Mouse (Mus musculus) kidney, embryonic 16.5 days (tissue): ENCODE results near the gene 4930596D02Rik. TPM values are rescaled to one million over a fixed set of nuclear protein-coding genes. Genes with fewer than 3 reads are reported as not detected.

Source experiments
- ATAC-seq: fragments of 200-750 bp; cut with Nextera tagmentation; 2 replicates; pipeline ENCODE4 v1.8.0; 2017; ENCODE audit warnings: moderate TSS enrichment; ENCODE audit not compliant: low FRiP score, low TSS enrichment
- H3K27ac ChIP-seq: fragments of 300-500 bp; sonication (generic); 2 replicates; pipeline ENCODE4 v1.5.1; 2014; ENCODE audit warnings: low read length
- H3K27me3 ChIP-seq: fragments of 300-500 bp; sonication (generic); 2 replicates; pipeline ENCODE4 v1.6.1; 2014; ENCODE audit warnings: low read length, control low read depth, mixed read lengths; ENCODE audit not compliant: insufficient read depth
- H3K36me3 ChIP-seq: fragments of 300-500 bp; sonication (generic); 2 replicates; pipeline ENCODE4 v1.6.1; 2014; ENCODE audit warnings: low read length, control low read depth, mixed read lengths; ENCODE audit not compliant: insufficient read depth
- H3K4me1 ChIP-seq: fragments of 300-500 bp; sonication (generic); 2 replicates; pipeline ENCODE4 v1.6.1; 2014; ENCODE audit warnings: low read length, control low read depth, mixed read lengths; ENCODE audit not compliant: insufficient read depth
- H3K4me2 ChIP-seq: fragments of 300-500 bp; sonication (generic); replicated peaks from 2 replicates; pipeline ENCODE4 v1.6.1; 2014; ENCODE audit warnings: low read depth, low read length
- H3K4me3 ChIP-seq: fragments of 300-500 bp; sonication (generic); 2 replicates; pipeline ENCODE4 v1.5.1; 2014; ENCODE audit warnings: mild to moderate bottlenecking, low read length
- H3K9ac ChIP-seq: fragments of 300-500 bp; sonication (generic); replicated peaks from 2 replicates; pipeline ENCODE4 v1.6.1; 2014; ENCODE audit warnings: low read length
- H3K9me3 ChIP-seq: fragments of 300-500 bp; sonication (generic); 2 replicates; pipeline ENCODE4 v1.6.1; 2016; ENCODE audit warnings: low read length, control low read depth
- WGBS: fragments of 180-500 bp; shearing (Covaris S2); extraction: QIAGEN DNeasy Blood & Tissue Kit; methylation state at CpG from one replicate; pipeline ENCODE4 v1.1.7; 2014; 5-methylcytosine and 5-hydroxymethylcytosine counted together
- polyA plus RNA-seq: library from polyadenylated mRNA; unstranded; fragments of >200 nt; fragmentation: Nextera tagmentation; extraction: Ambion mirVana; gene quantifications from 2 replicates; pipeline ENCODE4 v1.2.1, GENCODE M21; 2015

Gene 4930596D02Rik
- not detected in 2 replicates for polyA plus RNA-seq

DNA sequence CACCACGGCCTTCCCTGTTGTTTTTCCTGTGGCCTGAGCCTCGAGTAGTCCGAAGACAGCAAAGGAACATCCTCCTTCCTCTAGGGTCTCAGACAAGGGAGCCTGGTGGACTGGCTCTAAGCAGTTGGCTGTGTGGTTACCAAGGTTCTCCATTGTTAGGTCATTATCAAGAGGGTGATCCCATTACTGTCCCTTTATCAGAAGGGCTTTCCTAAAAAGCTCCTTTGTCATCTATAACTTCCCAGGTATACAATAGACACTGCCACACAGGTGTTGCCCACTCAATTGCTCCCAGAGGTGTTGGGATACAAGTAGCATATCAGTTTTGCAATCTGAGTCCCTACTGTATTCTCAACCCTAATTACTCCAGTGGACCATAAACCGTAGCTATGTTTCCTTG is at the start of gene 4930596D02Rik:
Gene 4930596D02Rik, minus strand, starts transcription at position 101 of the 400 bp plus-strand sequence.
- no peak within 1 kb of the TSS for H3K4me3 ChIP-seq
- no peak for ATAC-seq
- WGBS = 68% methylated on average over 4 of the region's 4 CpGs

DNA sequence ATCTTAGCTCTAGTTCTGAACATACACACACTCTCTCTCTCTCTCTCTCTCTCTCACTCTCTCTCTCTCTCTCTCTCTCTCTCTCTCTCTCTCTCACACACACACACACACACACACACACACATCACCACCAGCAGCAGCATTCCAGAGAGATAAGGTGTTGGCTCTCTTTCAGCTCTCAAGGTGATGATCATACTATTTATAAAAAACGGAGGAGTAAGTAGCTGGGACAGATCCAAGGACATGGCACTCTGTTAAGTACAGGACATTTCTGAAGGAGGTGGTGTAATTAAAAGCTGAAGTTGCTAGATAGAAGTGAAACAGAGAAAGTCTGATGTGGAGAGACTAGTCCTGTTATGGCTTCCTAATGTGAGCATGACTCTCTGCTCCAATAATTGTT is 41.5 kb upstream of the 4930596D02Rik start:
- no peak for ATAC-seq
- H3K27me3 ChIP-seq = no peaks in the 10 kb centered on the region
- 68% methylated on average over 1 of the region's 1 CpGs for WGBS
- no peak overlapping the region for H3K27ac ChIP-seq
- H3K36me3 ChIP-seq = no peaks in the 10 kb centered on the region
- H3K4me2 ChIP-seq = no peak overlapping the region
- no peak overlapping the region for H3K9ac ChIP-seq
- H3K4me1 ChIP-seq = no peaks in the 10 kb centered on the region
- H3K9me3 ChIP-seq = no peaks in the 10 kb centered on the region
- H3K4me3 ChIP-seq = no peak overlapping the region

More for the DNA sequence above, at the start of gene 4930596D02Rik:
- Histone ChIP-seq H3K4me2 (no peak within 1 kb of the TSS), H3K4me1 (no peaks in the 10 kb centered on the region), H3K9ac (no peak within 1 kb of the TSS), H3K9me3 (no peaks in the 10 kb centered on the region), H3K36me3 (no peaks in the 10 kb centered on the region), H3K27ac (no peak within 1 kb of the TSS), H3K27me3 (no peaks in the 10 kb centered on the region)

DNA sequence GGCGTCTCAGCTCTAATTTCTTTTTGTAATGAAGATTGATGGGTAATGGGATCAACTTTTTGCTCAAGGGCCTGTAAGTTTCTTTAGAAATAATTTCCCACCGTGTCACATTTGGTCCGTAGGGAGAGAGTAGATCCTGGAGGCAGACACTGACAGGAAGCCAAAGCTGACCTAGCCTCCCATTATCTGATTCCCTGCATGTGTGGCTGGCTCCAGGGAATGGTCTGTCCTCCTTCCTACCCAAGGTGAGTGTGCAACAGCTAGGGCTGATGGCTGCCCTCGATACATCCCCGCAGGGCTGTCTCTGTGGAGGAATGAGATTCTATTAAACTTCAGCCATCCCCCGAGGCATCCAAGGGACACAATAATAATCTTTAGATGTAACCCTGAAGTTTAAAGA is 33.5 kb upstream of the 4930596D02Rik start:
- no peak for ATAC-seq
- no peak overlapping the region for H3K4me3 ChIP-seq
- no peaks in the 10 kb centered on the region for H3K9me3 ChIP-seq
- no peaks in the 10 kb centered on the region for H3K36me3 ChIP-seq
- no peak overlapping the region for H3K4me2 ChIP-seq
- no peak overlapping the region for H3K9ac ChIP-seq
- 41% methylated on average over 6 of the region's 6 CpGs for WGBS
- no peaks in the 10 kb centered on the region for H3K27me3 ChIP-seq
- H3K27ac ChIP-seq = no peak overlapping the region
- no peaks in the 10 kb centered on the region for H3K4me1 ChIP-seq

GRCm38 (mm10) chr14:35842111-35842721 is 30.4 kb upstream of the 4930596D02Rik start:
- Histone ChIP-seq H3K4me3 (no peak overlapping the region), H3K27me3 (no peaks in the 10 kb centered on the region), H3K36me3 (no peaks in the 10 kb centered on the region), H3K9me3 (no peaks in the 10 kb centered on the region), H3K4me2 (no peak overlapping the region), H3K4me1 (no peaks in the 10 kb centered on the region), H3K27ac (no peak overlapping the region), H3K9ac (no peak overlapping the region)
- WGBS = 68% methylated on average over 7 of the region's 7 CpGs
- ATAC-seq = no peak

DNA sequence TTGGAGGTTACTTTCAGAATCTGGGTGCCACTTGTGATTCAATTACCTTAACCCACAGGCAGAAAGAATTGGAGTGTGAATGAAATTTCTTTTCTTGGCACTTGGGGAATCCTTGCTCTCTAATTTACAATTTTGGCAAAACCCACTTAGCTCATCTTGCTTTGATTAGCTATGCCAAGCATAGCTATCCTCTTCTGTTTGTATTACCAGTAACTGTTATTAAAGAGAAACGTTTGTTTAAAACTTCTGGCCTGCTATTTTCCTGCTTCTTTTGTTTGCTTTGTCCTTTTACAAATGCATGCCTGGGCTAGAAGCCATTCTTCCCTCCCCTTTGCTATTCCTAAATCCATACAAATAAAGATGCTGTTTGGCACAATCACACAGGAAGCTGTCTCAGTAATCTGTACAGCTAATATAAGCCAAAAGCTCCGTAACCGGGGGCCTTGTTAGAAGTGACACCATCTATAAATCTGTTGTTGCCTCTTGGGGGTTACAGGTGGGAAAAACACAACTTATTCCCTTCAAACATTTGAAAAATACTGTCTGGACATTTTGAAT is 19.0 kb downstream of the 4930596D02Rik start:
- H3K27ac ChIP-seq = no peak overlapping the region
- no peak overlapping the region for H3K4me3 ChIP-seq
- no peaks in the 10 kb centered on the region for H3K36me3 ChIP-seq
- no peaks in the 10 kb centered on the region for H3K9me3 ChIP-seq
- no peak for ATAC-seq
- 50% methylated on average over 3 of the region's 3 CpGs for WGBS
- no peak overlapping the region for H3K4me2 ChIP-seq
- no peaks in the 10 kb centered on the region for H3K4me1 ChIP-seq
- H3K9ac ChIP-seq = no peak overlapping the region
- no peaks in the 10 kb centered on the region for H3K27me3 ChIP-seq

DNA sequence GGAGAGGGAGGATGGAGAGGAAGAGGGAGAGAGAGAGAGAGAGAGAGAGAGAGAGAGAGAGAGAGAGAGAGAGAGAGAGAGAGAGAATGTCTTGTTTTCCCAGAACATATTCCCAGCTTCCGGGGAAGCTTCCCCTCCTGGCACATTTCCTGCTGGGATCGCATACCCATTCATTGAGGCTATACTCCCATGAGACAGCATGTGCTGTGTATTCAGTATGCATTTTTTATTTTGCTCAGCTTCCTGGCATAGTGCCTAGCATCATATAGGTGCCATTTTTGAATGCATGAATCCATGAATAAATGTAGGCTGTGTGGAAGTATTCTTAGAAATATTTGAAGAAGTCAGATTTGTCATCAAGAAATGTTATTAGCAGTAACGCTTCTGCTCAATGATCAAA is 31.7 kb downstream of the 4930596D02Rik start:
- H3K4me3 ChIP-seq = no peak overlapping the region
- no peak overlapping the region for H3K4me2 ChIP-seq
- no peaks in the 10 kb centered on the region for H3K4me1 ChIP-seq
- H3K9me3 ChIP-seq = no peaks in the 10 kb centered on the region
- no peaks in the 10 kb centered on the region for H3K36me3 ChIP-seq
- WGBS = 87% methylated on average over 3 of the region's 3 CpGs
- H3K27me3 ChIP-seq = no peaks in the 10 kb centered on the region
- H3K9ac ChIP-seq = no peak overlapping the region
- ATAC-seq = no peak
- no peak overlapping the region for H3K27ac ChIP-seq

GRCm38 (mm10) chr14:35773306-35773705 is 38.5 kb downstream of the 4930596D02Rik start:
- no peak for ATAC-seq
- Histone ChIP-seq H3K27me3 (no peaks in the 10 kb centered on the region), H3K9ac (no peak overlapping the region), H3K4me2 (no peak overlapping the region), H3K4me3 (no peak overlapping the region), H3K27ac (no peak overlapping the region), H3K4me1 (no peaks in the 10 kb centered on the region), H3K9me3 (no peaks in the 10 kb centered on the region), H3K36me3 (no peaks in the 10 kb centered on the region)
- 89% methylated on average over 1 of the region's 1 CpGs for WGBS
